Mouse (Mus musculus) lung, adult 2 months (tissue): Measurements from ENCODE around the gene Dusp11. TPM values are rescaled to one million over a fixed set of nuclear protein-coding genes. Genes with fewer than 3 reads are reported as not detected.
A peak's percentile ranks its signal among the peaks of the same experiment; 100 is the strongest.
"Not testable (repeated sequence)": the region's sequence is repeated elsewhere in the genome, so short reads cannot be mapped to it uniquely, and the experiment has no call there.

Experiments
- DNase-seq: peaks from one replicate; pipeline ENCODE4 v3.0.0; 2022
- H3K4me1 ChIP-seq: fragments of 200-500 bp; 2 replicates; pipeline ENCODE4 v1.6.1; 2011; ENCODE audit warnings: low read length; ENCODE audit not compliant: control insufficient read depth, insufficient read depth
- H3K4me3 ChIP-seq: fragments of 200-500 bp; replicated peaks from 2 replicates; pipeline ENCODE3; 2011; ENCODE audit warnings: low read depth, mild to moderate bottlenecking, control low read depth, low read length; ENCODE audit errors: extremely low read depth
- CTCF ChIP-seq: fragments of 200-500 bp; IDR thresholded peaks from 2 replicates; pipeline ENCODE4 v1.5.1; 2011; ENCODE audit warnings: mild to moderate bottlenecking, low read length, control low read depth; ENCODE audit not compliant: insufficient read depth
- WGBS: fragments of 180-500 bp; shearing (Covaris S2); methylation state at CpG from one replicate; pipeline ENCODE4 v1.1.7; 2018; 5-methylcytosine and 5-hydroxymethylcytosine counted together
- polyA plus RNA-seq: library from polyadenylated mRNA; depleted of rRNA; stranded (reverse); fragments of >200 nt; gene quantifications from 2 replicates; pipeline ENCODE4 v1.2.3, GENCODE M21; 2012; rRNA removed

The Dusp11 gene
- polyA plus RNA-seq, 1 experiment = 32.6 TPM

GRCm38 (mm10) chr6:85895061-85895648 lies 66.3 kb downstream of the Dusp11 start:
- not testable (repeated sequence) for DNase-seq, H3K4me3 ChIP-seq, H3K4me1 ChIP-seq
- TF ChIP-seq CTCF = peak; percentile 29; the same call in 1 of the 2 replicates
- WGBS = 62% methylated on average over 25 of the region's 25 CpGs

Other genes starting within 250 kb of the Dusp11 start
- 6.3 and 7.9 TPM in 2 replicates for gene Nat8f7, start 248.5 kb downstream of the Dusp11 start, polyA plus RNA-seq
- gene Nat8f3, start 195.9 kb downstream of the Dusp11 start, polyA plus RNA-seq = 3.6 and 5.2 TPM in 2 replicates
- gene Nat8f6, start 140.7 kb downstream of the Dusp11 start, polyA plus RNA-seq = 1.4 and 4.3 TPM in 2 replicates
- 0.27 TPM in 1 of 2 replicates, not detected in the other for gene Nat8f5, start 140.7 kb downstream of the Dusp11 start, polyA plus RNA-seq
- gene Nat8, start 129.6 kb downstream of the Dusp11 start, polyA plus RNA-seq = 0.31 and 0.45 TPM in 2 replicates
- gene Nat8f2, start 92.5 kb downstream of the Dusp11 start, polyA plus RNA-seq = 0.03 and 0.11 TPM in 2 replicates
- gene Nat8f4, start 56.8 kb downstream of the Dusp11 start, polyA plus RNA-seq = 1.3 and 1.9 TPM in 2 replicates
- gene Tprkb, start 49.8 kb downstream of the Dusp11 start, polyA plus RNA-seq = 8.1 and 15.2 TPM in 2 replicates
- 5.4 and 7.5 TPM in 2 replicates for gene Nat8f1, start 46.0 kb downstream of the Dusp11 start, polyA plus RNA-seq
- not detected in 2 replicates for gene Figla, start 54.5 kb upstream of the Dusp11 start, polyA plus RNA-seq
- 0.17 and 0.80 TPM in 2 replicates for gene Add2, start 67.0 kb upstream of the Dusp11 start, polyA plus RNA-seq
- gene Tgfa, start 233.6 kb upstream of the Dusp11 start, polyA plus RNA-seq = 8.2 and 11.2 TPM in 2 replicates